Mouse (Mus musculus) WW6 (cell line): ENCODE measurements at regions not wholly inside any gene's neighbourhood (a gene's known extent, or its start where the extent isn't known, plus 50 kb on each side); places are given as distances from the start of the nearest gene placed in this dataset.

Source experiments
- DNase-seq: peaks from one replicate; pipeline ENCODE4 v3.0.0-alpha.2; 2013; ENCODE audit warnings: low read depth, low spot score

DNA sequence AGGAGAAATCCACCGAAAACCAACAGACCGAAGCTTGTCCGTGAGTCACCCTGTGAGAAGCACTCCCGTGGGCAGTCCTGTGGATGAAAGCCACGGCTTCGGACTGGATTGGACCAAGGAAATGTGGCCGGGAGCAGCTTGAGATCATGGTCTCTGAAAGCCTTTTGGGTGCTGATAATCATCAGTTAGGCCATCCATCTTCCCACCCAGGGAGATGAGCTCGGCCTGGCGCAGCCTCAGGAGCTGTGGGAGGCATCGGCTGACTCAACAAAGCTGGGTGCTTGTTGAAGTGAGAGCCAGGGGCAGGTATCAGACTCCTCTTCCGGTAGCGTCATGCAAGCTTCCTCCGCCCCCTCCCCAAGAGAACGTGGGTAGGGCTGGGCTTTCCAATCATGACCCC lies 582.2 kb upstream of the Gm19410 start:
- DNase-seq = no peak

DNA sequence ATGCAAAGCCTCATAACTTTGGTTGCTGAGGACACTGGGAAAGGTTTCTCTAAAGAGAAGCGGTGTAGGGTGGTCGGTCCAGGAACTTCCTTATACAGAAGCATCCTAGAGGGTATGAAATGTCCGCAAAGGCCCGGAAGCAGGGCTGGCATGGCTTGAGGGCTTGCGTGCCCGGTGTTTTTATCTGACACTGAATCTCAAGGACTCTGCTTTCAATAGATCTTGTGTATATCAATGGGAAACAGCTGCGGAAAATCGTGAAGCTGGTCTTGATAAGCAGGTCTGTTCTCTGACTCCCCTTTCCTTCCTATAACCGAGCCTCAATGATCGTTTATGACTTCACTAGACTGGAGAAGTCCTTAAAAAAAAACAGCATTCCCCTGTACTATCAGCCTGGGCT lies 580.4 kb upstream of the Gm19410 start:
- DNase-seq = no peak

DNA sequence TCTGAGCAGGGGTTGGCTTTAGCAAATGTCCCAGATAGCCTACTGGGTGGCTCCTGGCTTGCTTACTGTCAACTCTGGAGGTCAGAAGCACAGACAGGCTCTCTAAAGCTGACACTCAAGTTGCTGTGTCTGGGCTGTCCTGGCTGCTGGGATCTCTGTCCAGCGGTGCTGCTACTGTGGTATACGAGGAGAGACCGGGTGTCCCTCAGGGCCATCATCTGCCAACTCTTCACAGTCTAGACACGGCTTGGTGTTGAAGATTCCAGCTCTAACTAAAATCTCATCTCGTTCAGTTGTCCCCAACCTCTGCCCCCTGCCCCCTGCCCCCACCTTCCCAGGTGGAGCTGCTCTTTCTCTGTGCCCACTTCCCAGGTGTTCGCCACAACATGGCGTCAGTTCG lies 577.1 kb upstream of the Gm19410 start:
- DNase-seq = no peak

DNA sequence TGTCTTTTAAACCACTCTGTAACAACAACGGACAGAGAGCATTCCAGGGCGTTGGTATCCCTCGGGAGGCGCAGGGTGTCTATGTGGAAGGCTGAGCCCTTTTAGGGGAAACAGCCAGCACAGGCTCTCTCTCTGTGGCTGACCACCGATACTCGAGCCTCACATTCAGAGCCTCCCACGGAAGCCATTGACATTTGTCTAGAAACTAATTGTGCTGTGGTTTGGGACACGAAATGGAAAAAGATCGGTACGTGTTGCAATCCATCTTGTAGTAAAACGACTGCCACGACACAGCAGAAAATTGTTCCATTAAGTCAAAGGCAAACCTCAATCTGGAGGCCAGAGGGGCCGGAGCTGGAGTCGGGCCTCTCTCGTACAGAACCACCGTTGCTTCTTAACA lies 575.9 kb upstream of the Gm19410 start:
- DNase-seq = no peak

DNA sequence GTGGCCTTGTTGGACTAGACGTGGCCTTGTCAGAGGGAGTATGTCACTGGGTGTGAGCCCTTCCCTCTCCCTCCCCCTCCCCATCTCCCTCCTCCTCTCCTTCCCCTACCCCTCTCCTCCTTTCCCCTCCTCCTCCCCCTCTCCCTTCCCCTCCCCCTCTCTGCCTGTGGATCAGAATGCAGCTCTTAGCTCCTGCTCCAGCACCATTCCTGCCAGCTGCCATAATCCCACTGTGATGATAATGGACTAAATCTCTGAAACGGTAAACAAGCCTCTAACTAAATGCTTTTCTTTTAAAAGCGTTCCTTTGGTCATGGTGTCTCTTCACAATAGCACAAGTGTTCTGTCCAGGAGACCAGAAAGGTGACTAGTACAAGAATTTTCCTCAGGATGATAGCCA lies 573.1 kb upstream of the Gm19410 start:
- DNase-seq = no peak

DNA sequence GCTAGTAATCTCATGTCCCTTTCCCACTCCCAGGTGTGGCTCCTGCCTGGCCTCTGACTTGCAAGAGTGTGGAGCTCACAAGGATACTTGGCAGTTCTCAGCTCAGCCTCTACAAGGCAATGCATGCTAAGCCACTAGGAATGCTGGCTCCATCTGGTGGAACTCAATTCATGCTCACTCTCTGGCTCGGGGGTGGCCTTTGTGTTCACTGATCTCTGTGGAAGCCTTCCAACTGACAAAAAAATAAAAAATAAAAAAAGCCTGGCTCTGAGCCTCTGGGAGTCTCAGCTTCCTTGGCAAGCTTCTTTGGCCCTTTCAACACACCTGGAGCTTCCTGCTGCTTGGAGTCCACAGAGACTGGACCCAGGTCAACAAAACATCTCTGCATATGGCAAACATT lies 571.8 kb upstream of the Gm19410 start:
- DNase-seq = no peak

DNA sequence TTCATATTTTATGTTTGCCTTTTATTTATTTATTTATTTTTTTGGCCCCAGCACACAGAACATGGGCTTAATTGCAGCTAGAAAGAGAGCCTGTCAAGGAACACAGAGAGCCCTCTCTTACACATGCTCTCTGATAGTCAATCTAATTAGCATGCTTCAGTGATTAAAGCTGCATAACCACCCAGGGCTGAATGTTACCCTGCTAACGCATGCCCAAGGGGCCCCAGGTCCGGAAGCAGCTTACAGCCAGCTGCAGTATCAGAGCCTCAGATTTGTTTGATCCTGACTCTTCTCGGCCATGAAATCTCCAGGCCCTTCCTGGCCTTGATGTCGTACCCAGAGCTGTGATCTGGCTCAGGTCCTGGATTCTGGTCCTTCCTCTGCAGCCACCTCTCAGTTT lies 569.4 kb upstream of the Gm19410 start:
- DNase-seq = no peak

DNA sequence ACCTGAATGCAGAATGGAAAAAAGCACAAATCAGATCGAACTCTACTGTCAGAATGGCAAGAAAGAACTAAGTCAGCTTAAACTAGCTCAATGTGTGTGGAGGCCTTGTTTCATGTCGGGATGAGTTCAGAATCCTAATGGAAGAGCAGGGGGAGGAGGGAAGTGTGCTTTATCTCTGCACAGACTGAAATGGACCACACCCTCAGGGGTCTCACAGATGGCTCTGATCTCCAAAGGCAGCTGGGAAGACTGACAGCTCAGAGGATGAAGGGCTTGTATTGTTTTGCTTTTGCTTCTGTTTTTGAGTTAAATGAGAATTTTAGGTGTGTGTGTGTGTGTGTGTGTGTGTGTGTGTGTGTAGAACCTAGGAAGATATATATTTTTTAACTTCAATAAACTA lies 566.8 kb upstream of the Gm19410 start:
- DNase-seq = no peak

DNA sequence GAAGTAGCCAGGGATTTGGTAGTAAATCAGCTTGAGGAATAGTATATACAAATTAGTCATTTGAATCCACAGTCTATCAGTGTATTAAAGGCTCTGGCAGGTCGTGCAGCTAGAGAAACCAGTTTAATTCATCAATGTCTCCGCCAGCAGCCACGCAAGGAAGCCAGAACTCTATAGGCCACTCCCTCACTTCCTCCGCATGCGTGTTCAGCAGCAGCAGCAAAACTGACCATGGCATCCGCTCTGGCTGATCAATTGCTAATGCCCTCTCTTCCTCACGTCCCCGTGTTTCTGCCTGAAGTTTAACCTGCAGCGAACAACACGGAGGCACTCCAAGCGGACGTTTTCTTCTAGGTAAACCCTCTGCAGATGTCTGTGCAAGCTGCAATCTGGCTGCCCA lies 564.2 kb upstream of the Gm19410 start:
- no peak for DNase-seq

DNA sequence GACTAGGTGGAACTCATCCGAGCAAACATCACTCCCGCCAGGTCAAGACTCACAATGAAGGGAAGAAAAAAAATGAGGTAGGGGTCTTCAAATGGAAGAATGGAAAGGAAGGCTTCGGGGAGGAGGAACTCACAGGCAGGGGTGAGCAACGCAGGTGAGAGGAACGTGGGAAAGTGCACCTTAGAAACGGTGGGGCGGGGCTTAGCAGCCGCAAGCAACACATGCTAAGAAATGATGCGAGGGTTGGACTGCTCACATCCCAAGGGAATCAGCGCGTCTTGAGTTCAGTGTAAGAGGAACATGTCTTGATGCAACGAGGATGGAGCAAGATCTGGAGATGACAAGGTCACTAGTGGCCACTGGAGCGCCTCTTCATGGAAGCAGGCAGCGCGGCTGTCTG lies 560.6 kb upstream of the Gm19410 start:
- no peak for DNase-seq

DNA sequence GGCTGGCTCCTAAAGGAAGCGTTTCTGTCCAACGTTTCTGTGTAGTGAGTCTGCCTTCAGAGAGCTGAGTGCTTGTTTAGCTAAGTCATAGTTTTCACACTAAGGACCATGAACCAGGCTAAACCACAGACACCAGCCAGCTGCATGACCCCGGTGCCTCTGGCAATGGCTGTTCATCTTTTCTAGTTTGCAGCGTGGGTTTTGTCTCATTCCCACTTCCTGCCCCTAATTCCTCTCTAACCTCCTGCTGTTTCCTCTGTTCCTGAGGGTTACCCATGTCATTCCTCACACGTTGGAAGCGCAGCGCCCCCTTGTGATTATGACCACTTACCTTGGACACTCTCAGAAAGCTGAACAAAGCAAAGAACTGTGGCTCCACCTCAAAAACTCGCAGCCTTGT lies 560.1 kb upstream of the Gm19410 start:
- DNase-seq = peak; percentile 80

DNA sequence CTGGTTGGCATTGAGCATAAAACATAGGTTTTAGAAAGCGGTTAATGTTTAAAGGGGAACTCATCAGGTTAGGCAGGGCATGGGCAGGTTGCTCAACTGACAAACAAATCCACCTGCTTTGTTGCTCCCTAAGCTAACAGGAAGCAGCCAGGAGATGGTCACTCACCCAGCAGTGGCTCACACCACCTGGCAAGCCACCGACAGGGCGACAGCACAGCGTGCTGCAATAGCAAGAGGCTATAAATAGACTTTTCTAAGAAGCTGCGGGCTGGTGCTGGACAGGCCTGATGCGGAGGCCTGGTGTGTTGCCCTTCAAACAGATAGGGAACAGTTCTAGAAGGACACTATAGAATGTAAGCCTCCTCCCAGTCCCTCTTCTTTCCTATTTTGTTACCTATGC lies 559.3 kb upstream of the Gm19410 start:
- no peak for DNase-seq

DNA sequence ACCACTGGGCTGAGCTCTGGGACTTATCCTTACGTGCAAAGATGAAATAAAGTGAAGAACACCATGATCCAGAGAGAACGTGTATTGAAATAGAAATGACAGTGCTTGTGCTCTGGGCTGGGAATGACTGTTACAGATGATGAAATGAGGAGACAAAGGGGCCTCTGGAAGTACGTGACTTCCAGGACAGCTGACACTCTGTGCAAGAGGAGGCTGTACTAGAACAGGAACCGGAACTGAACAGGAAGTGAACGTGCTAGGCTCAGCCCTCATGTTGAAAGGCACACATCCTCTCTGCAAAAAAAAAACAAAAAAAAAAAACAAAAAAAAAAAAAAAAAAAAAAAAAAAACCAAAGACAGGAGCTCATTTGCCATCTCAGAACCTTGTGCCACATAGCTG lies 557.2 kb upstream of the Gm19410 start:
- DNase-seq = no peak

DNA sequence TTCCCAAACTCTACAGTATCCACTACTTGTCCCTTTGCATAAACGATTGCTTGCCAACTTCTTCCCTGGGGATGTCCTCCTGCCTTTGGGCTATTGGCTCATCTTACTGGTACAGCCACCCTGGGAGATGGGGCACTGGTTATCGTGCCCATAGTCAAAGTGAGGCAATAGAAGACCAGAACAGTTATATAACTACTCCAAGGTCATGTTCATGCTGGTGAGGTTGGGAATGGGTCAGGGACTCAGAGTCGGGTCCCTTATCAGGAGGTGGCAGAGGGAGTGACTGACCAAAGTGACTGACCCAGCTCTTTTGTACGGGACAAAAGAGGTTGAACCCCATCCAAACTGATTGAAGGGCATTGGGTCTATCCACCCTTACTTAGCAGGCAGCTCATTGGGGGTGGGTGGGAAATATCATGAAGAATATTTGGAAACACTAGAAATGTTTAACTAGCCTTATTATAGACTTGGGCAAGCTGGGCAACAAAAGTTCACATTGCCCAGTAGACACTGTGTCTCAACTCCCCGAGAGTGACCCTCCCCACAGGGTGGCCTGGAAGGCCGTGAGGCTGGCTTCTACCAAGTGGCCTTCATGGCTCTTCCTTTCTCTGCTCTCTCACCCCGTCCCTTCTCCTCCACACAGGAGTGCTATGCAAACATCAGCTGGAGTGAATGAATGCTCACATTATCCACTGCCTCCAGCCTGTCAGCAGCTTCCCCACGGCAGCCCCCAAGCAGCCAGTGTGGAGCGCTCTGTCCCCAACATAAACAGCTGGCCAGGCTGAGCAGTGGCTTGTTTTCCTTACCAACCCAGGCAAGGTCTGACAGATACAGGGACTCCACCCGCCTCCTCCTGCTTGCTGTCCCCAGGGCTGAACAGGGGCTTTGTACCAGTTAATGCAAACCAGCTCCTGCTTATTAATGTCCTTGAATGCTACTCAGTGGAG lies 553.8 kb upstream of the Gm19410 start:
- no peak for DNase-seq

DNA sequence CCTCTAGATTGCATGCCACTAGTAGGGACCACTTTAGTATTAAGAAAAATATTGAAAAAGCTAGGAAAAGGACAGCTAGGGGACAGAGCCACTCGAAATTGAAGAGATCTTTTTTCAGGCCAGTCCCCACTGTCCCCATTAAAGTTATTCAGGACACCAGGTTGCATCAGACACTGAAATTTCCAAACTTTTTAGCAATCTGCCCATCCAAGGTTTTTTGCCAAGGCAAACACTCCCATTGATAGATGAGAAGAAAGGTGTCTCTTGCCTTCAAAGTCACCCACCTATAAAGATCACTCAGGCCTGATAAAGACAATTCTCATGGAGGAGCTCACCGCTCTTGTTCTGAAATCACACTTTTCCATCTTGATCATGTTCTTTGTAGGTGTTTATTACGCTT lies 552.1 kb upstream of the Gm19410 start:
- DNase-seq = no peak

DNA sequence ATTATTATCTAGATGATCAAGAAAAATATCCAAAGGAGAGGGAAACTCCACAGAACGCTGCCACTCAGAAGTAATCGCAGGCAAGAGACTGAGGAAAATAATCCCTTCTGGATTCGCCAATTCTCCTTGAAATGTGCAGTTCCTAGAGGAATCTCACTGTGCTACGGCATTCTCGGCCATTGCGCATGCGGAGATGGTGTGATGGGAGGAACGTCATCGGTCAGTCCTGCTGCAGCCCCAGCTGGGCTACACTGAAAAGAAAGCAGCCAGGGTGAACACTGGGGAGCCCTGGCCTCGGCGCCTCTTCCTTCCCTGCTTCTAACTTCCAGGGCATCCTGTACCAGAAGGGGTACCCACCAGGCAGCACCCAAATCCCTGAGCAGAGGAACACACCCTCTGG lies 548.0 kb upstream of the Gm19410 start:
- no peak for DNase-seq

DNA sequence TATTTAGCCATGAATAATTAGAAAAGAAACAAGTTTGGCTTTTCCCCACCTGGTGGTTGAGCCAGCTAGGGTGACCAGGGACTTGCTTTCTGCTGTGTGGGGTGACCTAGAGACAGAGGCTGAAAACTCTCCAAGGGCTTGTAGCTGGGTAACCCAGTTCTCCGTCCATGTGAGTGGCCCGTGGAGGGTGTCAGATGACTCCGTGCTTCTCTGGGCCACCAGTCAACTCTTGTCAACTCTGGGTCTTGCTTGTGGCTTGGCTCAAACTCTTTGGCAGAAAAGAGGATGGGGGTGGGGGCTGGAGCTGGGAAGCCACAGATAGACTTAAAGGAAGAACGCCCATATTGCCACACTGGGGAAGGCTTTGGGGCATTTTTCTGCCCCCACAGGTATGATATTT lies 547.3 kb upstream of the Gm19410 start:
- DNase-seq = no peak

DNA sequence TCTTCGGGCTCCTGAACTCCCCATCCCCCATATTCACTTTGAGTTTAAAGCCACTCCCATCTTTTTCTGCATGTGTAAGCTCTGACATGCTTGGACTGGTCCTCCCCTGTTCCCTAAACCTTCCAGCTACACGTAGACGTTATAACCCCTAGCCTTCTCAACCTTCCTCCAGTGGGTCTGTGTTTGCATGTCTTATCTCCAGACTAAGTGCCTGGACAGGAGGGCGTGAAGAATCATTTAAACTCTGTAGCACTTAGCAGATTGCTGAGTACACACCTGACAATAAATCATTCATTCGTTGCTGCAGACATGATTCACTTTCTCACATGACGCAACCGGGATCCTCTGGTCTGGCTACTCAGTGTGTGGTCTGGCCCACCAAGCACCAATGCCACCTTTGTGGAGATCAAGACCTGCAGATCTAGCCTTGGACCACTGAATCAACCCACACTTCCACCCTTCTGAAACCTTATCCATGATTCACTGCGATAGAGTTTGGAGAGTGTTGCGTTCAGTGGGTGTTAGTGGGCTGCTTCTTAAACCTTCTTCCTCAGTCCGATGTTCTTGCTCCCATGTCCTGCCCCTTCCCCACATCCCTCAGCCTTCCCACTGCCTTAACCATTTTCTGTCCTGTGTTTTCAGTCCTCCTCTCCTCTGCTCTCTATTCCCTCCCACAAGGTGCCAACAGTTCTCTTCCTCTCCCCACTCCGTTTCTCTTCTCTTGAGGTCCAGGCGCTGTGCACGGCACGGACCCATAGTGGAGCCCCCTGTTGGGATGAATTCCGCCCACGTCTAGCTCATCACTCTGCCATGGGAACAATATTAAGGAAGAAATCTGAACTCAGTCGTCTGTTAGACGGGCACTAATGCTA lies 541.3 kb upstream of the Gm19410 start:
- DNase-seq = no peak

DNA sequence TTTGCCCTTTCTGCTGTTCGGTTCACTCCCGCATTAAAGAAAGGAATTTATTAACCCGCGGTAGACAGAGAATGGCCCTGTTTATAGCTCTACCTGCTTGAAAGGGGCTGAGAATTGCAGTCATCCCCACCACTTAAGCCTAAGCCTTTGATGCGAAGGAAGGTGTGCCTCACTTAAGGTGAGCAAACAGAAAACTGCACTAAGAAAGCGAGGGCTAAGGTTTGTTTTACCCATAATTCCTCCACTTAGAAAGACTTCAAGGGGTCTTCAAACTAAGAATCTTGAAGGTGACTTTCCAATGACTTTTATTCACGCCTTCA lies 540.7 kb upstream of the Gm19410 start:
- DNase-seq = no peak

DNA sequence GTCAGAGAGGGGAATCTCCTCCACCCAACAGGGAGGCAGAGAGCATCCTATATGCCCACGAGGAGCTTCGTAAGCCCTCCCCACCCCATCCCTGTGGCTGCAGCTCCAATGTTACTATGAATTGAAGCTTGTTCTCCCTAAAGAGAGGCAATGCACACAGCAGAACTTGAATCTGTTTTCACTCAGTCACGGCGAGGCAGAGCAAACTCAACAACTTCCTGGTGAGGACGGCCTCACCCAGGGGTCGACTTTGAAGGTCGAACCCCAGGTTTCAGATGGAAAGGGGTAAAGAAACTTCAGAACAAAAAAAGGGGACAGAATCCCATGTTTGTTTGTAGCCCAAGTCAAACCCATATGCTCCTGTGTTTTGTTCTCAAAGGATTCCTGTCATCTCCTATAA lies 538.5 kb upstream of the Gm19410 start:
- no peak for DNase-seq

DNA sequence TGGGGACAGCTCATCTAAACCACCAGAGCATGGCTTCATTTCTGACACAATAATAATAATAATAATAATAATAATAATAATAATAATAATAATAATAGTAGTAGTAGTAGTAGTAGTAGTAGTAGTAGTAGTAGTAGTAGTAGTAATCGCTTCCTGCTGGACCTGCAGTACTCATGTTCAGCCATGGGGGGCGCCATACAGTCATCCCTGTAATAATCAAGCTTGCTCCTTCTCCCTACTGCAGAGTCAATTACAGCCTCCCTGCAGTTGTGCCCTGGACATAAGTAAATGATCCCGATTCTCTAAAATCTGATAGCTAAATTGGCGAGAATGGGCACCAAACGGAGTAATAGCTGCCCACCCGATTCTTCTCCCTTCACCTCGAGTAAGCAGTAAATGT lies 537.1 kb upstream of the Gm19410 start:
- DNase-seq = no peak

DNA sequence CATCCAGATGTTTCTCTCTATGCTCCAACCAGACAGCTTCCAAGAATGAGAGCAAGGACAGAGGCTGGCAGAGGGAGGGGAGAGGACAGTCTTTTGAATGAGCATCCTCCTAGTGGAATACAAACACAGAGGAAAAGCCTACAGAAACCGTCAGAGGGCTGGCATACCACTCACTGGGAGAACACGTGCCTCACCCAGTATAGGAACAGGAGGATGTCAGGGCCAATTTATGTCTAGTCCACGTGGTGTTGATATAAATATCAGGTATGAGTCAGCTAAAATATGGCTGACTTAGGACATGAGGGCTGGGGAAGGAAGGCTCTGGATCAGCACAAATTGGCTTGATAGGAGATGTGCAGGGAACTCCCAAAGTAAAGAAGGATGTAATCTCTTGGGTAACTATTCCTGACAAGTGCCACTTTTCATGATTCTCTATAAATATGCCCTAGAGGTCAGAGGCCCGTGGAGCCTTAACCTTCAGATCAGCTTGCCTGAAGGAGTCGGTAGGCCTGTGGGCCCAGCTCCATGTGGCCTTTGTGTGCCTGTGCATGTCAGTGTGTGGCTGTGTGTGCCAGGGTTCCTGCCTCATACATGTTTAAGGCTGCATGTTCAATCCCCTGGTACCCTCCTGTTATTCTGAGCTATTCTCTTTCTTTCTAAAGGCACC lies 531.9 kb upstream of the Gm19410 start:
- no peak for DNase-seq
